Mouse (Mus musculus): ENCODE measurements around the gene Rpp38.

Rpp38 gene

DNA sequence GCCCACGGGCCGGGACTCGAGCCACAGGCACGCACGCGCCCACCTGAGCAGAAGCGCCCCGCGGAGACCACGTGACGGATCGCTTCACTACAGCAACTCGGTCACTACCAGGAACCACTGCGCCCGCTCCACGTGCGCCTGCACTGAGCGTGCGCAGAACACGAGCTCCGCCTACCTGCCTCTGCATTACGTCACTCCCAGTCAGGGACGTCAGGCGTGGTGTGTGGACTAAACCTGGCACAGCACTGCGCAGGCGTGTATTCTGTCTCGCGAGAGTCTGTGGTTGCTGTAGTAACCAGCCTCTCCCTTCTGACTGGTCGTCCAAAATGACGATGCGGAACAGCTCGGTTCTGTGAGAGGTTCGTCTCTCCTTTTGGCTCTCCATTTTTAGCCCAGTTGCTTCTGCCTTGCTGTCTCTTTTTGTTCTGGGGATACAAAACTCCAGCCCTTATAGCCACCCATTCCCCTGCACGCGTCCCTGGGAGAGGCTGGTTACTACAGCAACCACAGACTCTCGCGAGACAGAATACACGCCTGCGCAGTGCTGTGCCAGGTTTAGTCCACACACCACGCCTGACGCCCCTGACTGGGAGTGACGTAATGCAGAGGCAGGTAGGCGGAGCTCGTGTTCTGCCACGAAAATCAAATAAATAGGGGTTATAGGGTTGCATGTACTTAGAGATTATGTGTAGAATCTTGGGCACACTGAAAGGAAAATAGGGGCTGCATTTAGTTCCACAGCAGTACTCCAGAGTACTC, at the start of gene Rpp38:
Rpp38 (minus strand) TSS at position 160 of the 759 bp plus-strand sequence.
- peak; percentile 95 to 98 for DNase-seq (ENCODE audit: low spot score in 2 of 2)

- no peak for DNase-seq (ENCODE audit: low spot score in 2 of 2)
Observed at GRCm38 (mm10) chr2:3365127-3365526, 32.7 kb upstream of the Rpp38 start.

GRCm38 (mm10) chr2:3361067-3361466, 28.6 kb upstream of the Rpp38 start:
- no peak for DNase-seq (ENCODE audit: low spot score in 2 of 2)

DNA sequence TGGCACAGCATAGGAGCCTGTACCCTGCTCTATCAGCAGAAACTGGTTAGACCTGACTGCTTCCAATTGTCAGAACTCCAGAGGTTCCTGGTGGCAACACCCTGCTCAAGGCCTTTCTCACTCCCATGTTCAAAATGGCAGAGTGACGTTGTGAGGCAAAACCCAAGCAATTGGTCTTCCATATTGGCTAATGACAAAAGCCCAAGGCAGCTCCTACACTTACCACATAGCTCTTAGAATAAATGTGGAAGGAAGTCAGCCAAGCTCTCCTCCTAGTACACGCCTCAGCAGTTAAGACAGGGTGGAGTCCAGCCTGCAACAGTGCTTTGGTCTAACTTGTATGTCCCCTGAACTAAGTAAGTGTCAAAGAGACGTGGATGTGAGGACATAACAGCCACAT, 25.4 kb upstream of the Rpp38 start:
- DNase-seq (ENCODE audit: low spot score in 2 of 2) = no peak

DNA sequence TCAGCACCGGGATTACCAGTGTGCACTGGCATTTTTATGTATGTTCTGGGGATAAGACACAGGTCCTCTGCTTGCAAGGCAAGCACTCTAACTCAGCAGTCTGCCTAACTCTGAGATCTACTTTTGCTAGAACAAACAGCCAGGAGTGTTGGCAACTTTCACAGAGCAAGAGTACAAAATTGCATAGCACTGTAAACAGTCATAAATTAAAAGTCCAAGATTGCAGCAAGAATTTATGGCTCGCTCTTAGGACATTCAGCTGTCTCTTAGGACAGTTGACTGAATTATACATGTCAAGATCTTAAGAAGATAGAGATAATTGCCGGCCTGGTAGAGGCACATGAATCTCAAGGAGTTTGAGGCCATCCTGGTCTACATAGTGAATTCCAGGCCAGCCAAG, 23.9 kb upstream of the Rpp38 start:
- DNase-seq (ENCODE audit: low spot score in 2 of 2) = no peak

DNA sequence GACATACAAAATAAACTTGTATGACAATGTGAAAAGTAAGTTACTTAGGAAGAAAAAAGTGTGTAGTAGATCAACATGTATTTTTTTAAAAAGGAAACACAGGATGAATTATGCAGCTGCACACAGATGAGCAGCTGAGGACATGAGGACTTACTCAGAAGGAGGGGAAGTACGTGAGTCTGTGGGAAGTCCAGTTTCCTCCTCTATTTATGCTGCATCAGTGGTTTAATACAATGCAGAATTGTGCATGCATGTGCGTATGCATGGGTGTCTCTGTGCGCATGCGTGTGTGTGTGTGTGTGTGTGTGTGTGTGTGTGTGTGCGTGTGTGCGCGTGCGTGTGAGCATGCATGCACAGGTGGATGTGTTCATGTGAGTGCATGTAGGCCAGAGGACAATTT, 23.4 kb upstream of the Rpp38 start:
- no peak for DNase-seq (ENCODE audit: low spot score in 2 of 2)

DNA sequence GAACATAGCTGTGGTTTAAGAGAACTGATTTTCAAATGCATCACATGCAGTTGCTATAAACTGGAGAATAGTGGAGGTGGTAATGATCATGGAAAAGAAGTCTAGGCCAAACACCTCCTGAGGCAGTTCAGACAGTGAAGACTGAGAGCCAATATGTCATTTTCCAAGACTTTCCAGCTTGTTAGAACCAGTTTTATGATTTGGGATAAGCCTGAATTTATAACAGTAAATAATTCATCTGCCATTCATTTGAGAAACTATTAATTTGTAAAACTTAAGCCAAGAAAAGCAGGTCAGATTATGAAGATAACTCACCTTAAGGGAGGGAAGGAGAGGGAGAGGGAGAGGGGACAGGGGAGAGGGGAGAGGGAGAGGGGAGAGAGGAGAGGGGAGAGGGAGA, 20.7 kb upstream of the Rpp38 start:
- DNase-seq (ENCODE audit: low spot score in 2 of 2) = no peak

DNA sequence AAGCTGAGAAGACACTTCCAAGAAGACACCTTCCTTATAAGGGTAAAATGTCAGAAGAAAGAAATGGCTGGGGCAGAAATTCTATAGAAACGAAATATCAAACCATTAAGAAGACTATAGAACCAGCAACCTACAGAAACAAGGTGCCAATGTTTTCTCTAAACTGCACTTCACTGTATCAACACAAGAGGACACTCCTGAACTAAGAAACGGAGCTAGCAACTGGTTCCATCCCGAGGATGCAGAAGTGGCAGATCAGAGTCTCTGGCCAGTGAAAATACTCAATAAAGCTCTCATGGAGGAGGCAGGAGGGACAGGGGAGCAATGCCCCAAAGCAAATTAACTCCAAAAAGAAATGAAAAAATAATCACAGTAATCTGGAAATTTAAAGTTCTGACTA, 16.5 kb upstream of the Rpp38 start:
- DNase-seq (ENCODE audit: low spot score in 2 of 2) = no peak

DNA sequence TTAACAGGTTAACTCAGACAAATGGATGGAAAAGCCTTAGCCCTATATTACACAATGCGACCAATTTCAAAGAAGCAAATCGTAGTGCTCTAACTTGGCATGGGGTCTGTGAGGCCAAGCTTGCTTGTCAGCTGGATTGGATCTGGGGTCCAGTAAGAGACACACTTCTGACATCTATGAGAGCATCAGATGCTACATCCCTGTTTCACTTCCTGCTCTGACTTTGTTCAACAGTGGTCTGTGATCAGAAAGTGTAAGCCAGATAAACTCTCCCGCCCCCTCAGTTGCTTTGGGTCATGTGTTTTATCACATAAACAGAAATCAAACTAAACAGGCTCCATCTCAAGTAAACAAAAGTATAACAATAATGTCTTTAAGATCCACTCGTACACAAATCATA, 16.0 kb upstream of the Rpp38 start:
- DNase-seq (ENCODE audit: low spot score in 2 of 2) = no peak

GRCm38 (mm10) chr2:3335611-3336301, 3.3 kb upstream of the Rpp38 start, which contains the start of gene Acbd7:
Acbd7 (plus strand) TSS chr2:3336168.
- DNase-seq (ENCODE audit: low spot score in 2 of 2) = peak; percentile 35 to 47

DNA sequence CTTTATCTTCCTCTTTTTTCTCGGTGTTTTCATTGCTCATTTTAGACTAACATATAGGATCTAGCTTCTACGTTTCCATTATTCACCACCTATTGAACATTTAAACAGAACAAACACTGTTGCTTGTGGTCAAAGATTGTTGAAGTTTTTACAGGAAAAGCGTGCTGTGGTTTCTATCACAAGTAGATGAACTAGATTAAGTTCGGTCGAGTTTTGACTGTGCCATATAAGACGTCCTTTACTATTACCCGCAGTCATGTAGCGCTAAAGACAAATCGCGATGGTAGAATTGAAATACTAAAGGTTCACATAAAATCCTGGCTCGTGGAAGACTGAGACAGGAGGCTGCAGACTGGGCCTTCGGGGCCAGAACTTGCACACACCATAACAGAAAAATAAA, 1.3 kb upstream of the Rpp38 start:
- no peak for DNase-seq (ENCODE audit: low spot score in 2 of 2)

DNA sequence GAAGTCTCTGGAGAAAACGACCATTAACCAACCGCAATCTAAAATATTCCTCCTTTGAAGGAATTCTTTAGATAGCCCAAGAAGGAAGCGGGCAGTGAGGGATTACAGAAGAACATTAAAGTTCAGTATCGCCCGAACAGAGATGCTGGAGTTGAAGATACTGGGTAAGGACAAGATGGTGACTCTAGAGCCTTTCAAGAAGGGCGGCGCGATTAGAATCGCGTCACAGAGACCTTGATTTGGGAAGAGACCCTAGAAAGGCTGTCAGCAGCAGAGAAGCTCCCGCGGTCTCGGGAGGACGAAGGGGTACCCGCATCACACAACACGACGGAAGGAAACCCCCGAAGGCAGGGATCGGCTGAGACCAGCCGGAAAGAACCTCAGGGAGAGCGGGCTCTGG, 387 bp downstream of the Rpp38 start:
- DNase-seq (ENCODE audit: low spot score in 2 of 2) = no peak

- DNase-seq (ENCODE audit: low spot score in 2 of 2) = no peak
Observed at GRCm38 (mm10) chr2:3331071-3331703, 1.3 kb downstream of the Rpp38 start.

- no peak for DNase-seq (ENCODE audit: low spot score in 2 of 2)
Observed at GRCm38 (mm10) chr2:3327351-3327750, 5.1 kb downstream of the Rpp38 start.

- DNase-seq (ENCODE audit: low spot score in 2 of 2) = no peak
Observed at GRCm38 (mm10) chr2:3326547-3326946, 5.9 kb downstream of the Rpp38 start.

GRCm38 (mm10) chr2:3324381-3325130, 7.9 kb downstream of the Rpp38 start:
- no peak for DNase-seq (ENCODE audit: low spot score in 2 of 2)

DNA sequence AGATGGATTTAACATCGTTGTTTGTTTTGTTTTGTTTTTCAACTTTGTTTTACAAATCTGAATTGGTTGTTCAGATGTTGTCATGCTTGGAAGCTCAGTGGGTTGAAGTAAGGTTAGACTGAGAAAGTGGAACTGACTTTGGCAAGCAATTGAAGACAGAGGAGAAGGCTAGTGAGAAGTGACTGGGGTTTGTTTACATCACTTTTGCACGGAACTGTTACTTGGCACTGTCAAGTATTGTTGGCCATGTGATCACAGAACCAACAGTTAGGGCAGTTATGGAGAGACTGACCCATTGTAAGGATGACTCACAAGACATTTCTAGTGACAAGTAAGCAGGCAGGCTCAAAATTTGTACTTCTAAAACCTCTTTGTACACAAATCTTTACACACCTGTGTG, 9.3 kb downstream of the Rpp38 start:
- DNase-seq (ENCODE audit: low spot score in 2 of 2) = no peak

GRCm38 (mm10) chr2:3305426-3306025, 26.9 kb downstream of the Rpp38 start:
- DNase-seq (ENCODE audit: low spot score in 2 of 2) = no peak

GRCm38 (mm10) chr2:3295826-3296225, 36.6 kb downstream of the Rpp38 start:
- DNase-seq (ENCODE audit: low spot score in 2 of 2) = no peak

DNA sequence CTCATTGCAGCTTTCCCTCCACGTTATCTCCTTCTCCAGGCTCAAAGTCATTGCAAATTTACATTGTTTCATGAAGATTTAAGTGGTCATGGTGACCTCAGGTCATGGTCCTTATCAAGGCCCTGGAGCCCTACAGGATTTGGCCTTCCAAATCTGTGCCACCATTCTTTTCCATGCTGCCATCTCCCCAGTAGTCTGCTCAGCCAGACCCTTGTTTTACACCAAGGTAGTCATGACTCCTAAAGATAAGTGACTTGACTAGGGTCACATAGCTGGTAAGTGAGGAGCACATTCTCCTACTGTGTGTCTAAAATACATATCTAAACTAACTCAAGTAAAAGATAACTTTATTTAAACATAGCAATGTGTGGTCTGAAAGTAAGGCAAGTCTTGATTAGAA, 40.3 kb downstream of the Rpp38 start:
- no peak for DNase-seq (ENCODE audit: low spot score in 2 of 2)

GRCm38 (mm10) chr2:3289581-3289980, 42.9 kb downstream of the Rpp38 start:
- DNase-seq (ENCODE audit: low spot score in 2 of 2) = no peak

GRCm38 (mm10) chr2:3286243-3286642, 46.2 kb downstream of the Rpp38 start:
- no peak for DNase-seq (ENCODE audit: low spot score in 2 of 2)
